ENCODE assay signal across 8 mouse cellular contexts in genomic region chr2:181364860-181365596, GRCm38 (mm10). TPM values are rescaled to one million over a fixed set of nuclear protein-coding genes. Genes with fewer than 3 reads are reported as not detected.
A peak's percentile ranks its signal among the peaks of the same experiment; 100 is the strongest.
DNase-seq lines count a peak whose midpoint lies in the region; ATAC-seq and TF ChIP-seq lines count a peak whose summit lies in the region.

Gene Zgpat (plus strand): TSS chr2:181364928.
Gene Arfrp1 (minus strand): TSS chr2:181365404.

- no peaks in the 10 kb centered on the region for H3K27me3 ChIP-seq in forebrain, embryonic 15.5 days

- H3K9me3 ChIP-seq in forebrain, embryonic 15.5 days: no peaks in the 10 kb centered on the region

- H3K4me1 ChIP-seq in forebrain, embryonic 15.5 days: peaks cover 46% of the 10 kb centered on the region
- H3K4me1 ChIP-seq in lung, adult 2 months (ENCODE audit: control insufficient read depth, insufficient read depth, low read length): peaks cover 8% of the 10 kb centered on the region

- ATAC-seq in forebrain, embryonic 15.5 days (replicated peaks): peak; percentile 89
- peak; percentile 86 for ATAC-seq in neutrophil, adult 5-6 weeks (ENCODE audit: extremely low read depth, insufficient number of reproducible peaks, low FRiP score, poor library complexity, severe bottlenecking)

- 1% methylated on average over 71 of the region's 71 CpGs for WGBS in forebrain, embryonic 15.5 days
- under 1% methylated on average over 71 of the region's 71 CpGs for WGBS in lung, adult 2 months

- peak within 1 kb of the TSS; percentile 90 for H3K4me2 ChIP-seq in forebrain, embryonic 15.5 days (replicated peaks)

- H3K27ac ChIP-seq in forebrain, embryonic 15.5 days (replicated peaks): peak within 1 kb of the TSS; percentile 93

- peak within 1 kb of the TSS; percentile 81 for H3K4me3 ChIP-seq in forebrain, embryonic 15.5 days
- H3K4me3 ChIP-seq in lung, adult 2 months (replicated peaks; ENCODE audit: extremely low read depth, low read depth, low read length): peak within 1 kb of the TSS; percentile 91

- H3K36me3 ChIP-seq in forebrain, embryonic 15.5 days: peaks cover 40% of the 10 kb centered on the region

- peak; percentile 89 for DNase-seq in ES-CJ7 (ENCODE audit: low read depth, low spot score)
- DNase-seq in cerebellum, adult 11 months: peak; percentile 81
- DNase-seq in heart, postnatal 25 days (ENCODE audit: low spot score): peak; percentile 78
- peak; percentile 87 to 91 for DNase-seq in layer of hippocampus, adult 18-20 months (ENCODE audit: low spot score in 2 of 2)
- peak; percentile 87 for DNase-seq in lung, adult 2 months
- DNase-seq in thymus, adult 18-20 months: peak; percentile 78 to 80

- TF ChIP-seq POLR2A in lung, adult 2 months (IDR thresholded peaks at IDR 0.05; ENCODE audit: borderline replicate concordance, extremely low read depth, low read depth, low read length): peak; percentile 34; the same call in 1 of the 2 replicates

- intact Hi-C loops in heart, postnatal 25 days (cut with DNase I): no loop called here

- peak within 1 kb of the TSS; percentile 94 for H3K9ac ChIP-seq in forebrain, embryonic 15.5 days (replicated peaks)

- TF ChIP-seq CTCF in lung, adult 2 months (IDR thresholded peaks at IDR 0.05; ENCODE audit: insufficient read depth, low read length): no peak

RNA-seq across cellular contexts. Expression of gene Zgpat, which starts in this region (rescaled TPM):
- 82.1 TPM in 2 replicates for polyA plus RNA-seq in forebrain, embryonic 15.5 days (2015; fragmentation: Nextera tagmentation; extraction: Ambion mirVana)
- 10 to 100 TPM; 18.3 to 21.2 TPM for total RNA-seq in heart, postnatal 25 days (2021)
- total RNA-seq in layer of hippocampus, adult 18-20 months (2021): 10 to 100 TPM; 70.2 to 71.1 TPM
- polyA plus RNA-seq in lung, adult 2 months (2012; rRNA removed): 39.0 and 44.0 TPM in 2 replicates
- total RNA-seq in neutrophil, adult 5-6 weeks (2017): 81.7 and 86.8 TPM in 2 replicates

RNA-seq across cellular contexts. Expression of gene Arfrp1, which starts in this region (rescaled TPM):
- 98.3 and 98.4 TPM in 2 replicates for polyA plus RNA-seq in forebrain, embryonic 15.5 days (2015; fragmentation: Nextera tagmentation; extraction: Ambion mirVana)
- total RNA-seq in heart, postnatal 25 days (2021): 10 to 100 TPM; 54.3 to 54.9 TPM
- total RNA-seq in layer of hippocampus, adult 18-20 months (2021): 10 to 100 TPM; 41.1 to 46.0 TPM
- 29.1 and 42.9 TPM in 2 replicates for polyA plus RNA-seq in lung, adult 2 months (2012; rRNA removed)
- 61.3 and 74.3 TPM in 2 replicates for total RNA-seq in neutrophil, adult 5-6 weeks (2017)

Comparison
In these comparisons a context has a peak if more than half of its experiments do, and no peak if none do; other contexts are left out.
1. Peak in every context shown above with its lines: DNase-seq, ATAC-seq, H3K4me3 ChIP-seq and H3K27ac ChIP-seq.